Mouse (Mus musculus) testis, adult 2 months (tissue): ENCODE data around the gene Pck1. TPM values are rescaled to one million over a fixed set of nuclear protein-coding genes. Genes with fewer than 3 reads are reported as not detected.
"Not testable (repeated sequence)": the region's sequence is repeated elsewhere in the genome, so short reads cannot be mapped to it uniquely, and the experiment has no call there.

ENCODE experiments used
- H3K27ac ChIP-seq: fragments of 200-500 bp; 2 replicates; pipeline ENCODE4 v1.5.1; 2012; ENCODE audit warnings: low read depth, low read length; ENCODE audit not compliant: control insufficient read depth, insufficient read depth
- H3K27me3 ChIP-seq: fragments of 200-500 bp; 2 replicates; pipeline ENCODE4 v1.6.1; 2012; ENCODE audit warnings: mild to moderate bottlenecking, low read length, moderate library complexity; ENCODE audit not compliant: control insufficient read depth, insufficient read depth
- H3K36me3 ChIP-seq: fragments of 200-500 bp; 2 replicates; pipeline ENCODE4 v1.6.1; 2012; ENCODE audit warnings: mild to moderate bottlenecking, low read length; ENCODE audit not compliant: control insufficient read depth, insufficient read depth
- H3K4me1 ChIP-seq: fragments of 200-500 bp; 2 replicates; pipeline ENCODE4 v1.6.1; 2012; ENCODE audit warnings: low read length; ENCODE audit not compliant: control insufficient read depth, insufficient read depth
- H3K4me3 ChIP-seq: fragments of 200-500 bp; 2 replicates; pipeline ENCODE4 v1.5.1; 2012; ENCODE audit warnings: low read depth, mild to moderate bottlenecking, low read length, moderate library complexity, mixed read lengths; ENCODE audit not compliant: control insufficient read depth
- CTCF ChIP-seq: fragments of 200-500 bp; IDR thresholded peaks from 2 replicates; pipeline ENCODE4 v1.5.1; 2012; ENCODE audit warnings: low read depth, mild to moderate bottlenecking, inconsistent platforms, low read length, moderate library complexity; ENCODE audit not compliant: control insufficient read depth, insufficient read depth, insufficient replicate concordance
- POLR2A ChIP-seq: fragments of 200-500 bp; IDR thresholded peaks from 2 replicates; pipeline ENCODE4 v1.6.1; 2012; ENCODE audit warnings: low read depth, mild to moderate bottlenecking, inconsistent platforms, low read length, moderate library complexity; ENCODE audit not compliant: control insufficient read depth
- polyA plus RNA-seq: library from polyadenylated mRNA; depleted of rRNA; stranded (reverse); fragments of >200 nt; gene quantifications from 2 replicates; pipeline ENCODE4 v1.2.3, GENCODE M21; 2012; rRNA removed

The Pck1 gene
- polyA plus RNA-seq: 0.23 and 0.31 TPM in 2 replicates

DNA sequence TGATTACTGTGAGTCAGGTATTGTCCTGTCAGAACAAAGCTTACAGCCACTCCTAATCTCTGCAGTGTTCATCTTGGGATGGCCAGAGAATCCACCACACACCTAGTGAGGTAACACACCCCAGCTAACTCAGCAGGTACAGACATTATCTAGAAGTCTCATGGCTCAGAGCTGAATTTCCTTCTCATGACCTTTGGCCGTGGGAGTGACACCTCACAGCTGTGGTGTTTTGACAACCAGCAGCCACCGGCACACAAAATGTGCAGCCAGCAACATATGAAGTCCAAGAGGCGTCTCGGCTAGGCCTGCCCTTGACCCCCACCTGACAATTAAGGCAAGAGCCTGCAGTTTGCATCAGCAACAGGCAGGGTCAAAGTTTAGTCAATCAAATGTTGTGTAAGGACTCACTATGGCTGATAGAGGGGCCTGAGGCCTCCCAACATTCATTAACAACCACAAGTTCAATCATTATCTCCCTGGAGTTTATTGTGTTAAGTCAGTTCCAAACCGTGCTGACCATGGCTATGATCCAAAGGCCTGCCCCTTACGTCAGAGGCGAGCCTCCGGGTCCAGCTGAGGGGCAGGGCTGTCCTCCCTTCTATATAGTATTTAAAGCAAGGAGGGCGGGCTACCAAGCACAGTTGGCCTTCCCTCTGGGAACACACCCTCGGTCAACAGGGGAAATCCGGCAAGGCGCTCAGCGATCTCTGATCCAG, at the start of gene Pck1:
Gene Pck1, plus strand, starts transcription at position 613 of the 716 bp plus-strand sequence.
- H3K27ac ChIP-seq: no peak within 1 kb of the TSS
- H3K4me3 ChIP-seq: no peak within 1 kb of the TSS
- TF ChIP-seq POLR2A: no peak
- TF ChIP-seq CTCF: no peak
- no peaks in the 10 kb centered on the region for H3K27me3 ChIP-seq
- no peaks in the 10 kb centered on the region for H3K36me3 ChIP-seq
- no peaks in the 10 kb centered on the region for H3K4me1 ChIP-seq

DNA sequence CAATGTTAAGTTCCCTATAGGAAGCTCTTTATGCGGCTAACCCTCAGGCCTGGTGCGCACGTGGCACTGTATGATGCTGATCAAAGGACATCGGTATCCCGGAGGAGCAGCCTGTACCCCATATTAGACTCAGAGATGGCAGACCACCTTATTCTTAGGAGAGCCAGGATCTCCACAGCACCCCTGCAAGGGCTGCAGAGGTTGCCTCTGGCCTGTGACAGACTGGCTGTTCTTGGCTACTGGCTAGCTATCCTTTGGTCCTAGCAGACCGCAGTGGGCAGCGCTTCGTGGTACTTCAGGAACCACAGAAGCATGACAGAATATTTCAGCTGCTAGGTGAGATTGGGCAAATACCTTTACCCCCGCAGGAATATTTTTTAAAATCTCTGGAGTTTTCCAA, 46.4 kb upstream of the Pck1 start:
- Histone ChIP-seq H3K4me3 (no peak overlapping the region), H3K36me3 (no peaks in the 10 kb centered on the region), H3K4me1 (no peaks in the 10 kb centered on the region), H3K27me3 (no peaks in the 10 kb centered on the region), H3K27ac (no peak overlapping the region)
- no peak for TF ChIP-seq POLR2A
- no peak for TF ChIP-seq CTCF

DNA sequence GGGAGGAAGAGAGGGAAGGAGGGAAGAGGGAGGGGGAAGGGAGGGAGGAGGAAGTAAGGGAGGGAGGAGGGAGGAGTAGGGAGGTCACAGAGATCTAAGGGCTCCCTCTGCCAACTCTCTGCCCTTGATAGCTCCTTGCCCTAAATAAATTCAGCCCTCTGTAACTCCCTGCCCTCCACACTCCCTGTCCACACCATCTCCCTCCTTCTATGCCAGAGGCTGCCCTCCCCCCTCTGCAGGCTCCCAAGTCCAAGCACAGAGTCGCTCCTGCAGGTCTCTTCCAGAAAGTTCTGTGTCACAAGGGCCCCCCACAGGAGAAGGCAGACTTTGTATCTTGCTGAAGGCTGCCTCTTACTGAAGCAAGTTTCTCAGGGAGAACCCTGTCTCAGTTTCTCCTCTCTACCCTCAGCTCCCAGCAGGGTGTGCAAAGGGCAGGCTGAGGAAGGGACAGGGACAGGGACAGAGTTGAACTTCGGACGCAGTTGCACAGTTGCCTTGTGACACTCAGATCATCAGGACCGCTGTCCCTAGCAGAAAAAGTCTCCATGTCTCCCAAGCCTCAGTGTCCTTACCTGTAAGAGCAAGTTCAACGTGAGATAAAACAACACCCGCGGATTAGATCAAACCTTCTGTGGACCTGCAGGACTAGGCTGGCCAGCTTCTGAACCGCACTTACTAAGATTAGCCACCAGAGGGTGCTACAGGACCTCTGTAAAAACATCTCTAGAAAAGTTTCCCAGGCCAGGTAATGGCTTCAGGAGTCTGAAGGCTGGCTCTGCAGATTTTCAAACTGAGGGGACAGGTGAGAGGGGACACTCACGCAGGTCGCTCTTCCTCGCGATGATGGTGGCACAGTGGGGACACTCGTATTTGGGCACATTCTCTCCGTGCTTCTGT, 45.7 kb upstream of the Pck1 start:
- Histone ChIP-seq H3K4me3 (no peak overlapping the region), H3K27ac (no peak overlapping the region), H3K36me3 (no peaks in the 10 kb centered on the region), H3K4me1 (no peaks in the 10 kb centered on the region), H3K27me3 (no peaks in the 10 kb centered on the region)
- TF ChIP-seq POLR2A: no peak
- TF ChIP-seq CTCF: peak; percentile 59; the same call in 1 of the 2 replicates

DNA sequence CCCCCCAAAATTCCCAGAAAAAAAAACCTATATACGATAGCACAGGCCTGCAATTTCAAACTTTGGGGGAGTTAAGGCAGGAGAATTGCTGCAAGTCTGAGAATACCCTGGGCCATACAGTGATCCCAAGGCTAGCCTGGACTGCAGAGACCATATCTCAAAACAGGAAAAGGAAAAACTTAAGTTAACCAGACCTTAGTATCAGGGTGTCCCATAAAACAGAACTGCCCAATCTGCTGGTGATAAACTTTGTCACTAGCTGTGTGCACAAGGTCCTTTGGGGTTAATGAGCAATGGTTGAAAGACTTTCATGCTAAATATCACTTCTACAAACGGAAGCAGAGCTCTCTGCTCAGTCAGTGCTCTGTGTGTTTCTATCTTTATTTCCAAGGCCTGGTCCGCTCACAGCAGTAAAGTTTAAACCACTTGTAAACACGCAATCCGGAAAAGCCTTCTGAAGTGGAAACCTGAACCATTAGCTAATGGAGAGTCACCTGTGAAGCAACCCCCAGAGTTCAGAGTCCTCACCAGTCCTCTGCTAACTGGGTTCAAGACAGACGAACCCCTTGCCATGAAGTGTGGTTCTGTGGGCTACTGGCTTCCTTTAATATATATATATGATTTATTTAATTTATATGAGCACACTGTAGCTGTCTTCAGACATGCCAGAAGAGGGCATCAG, 44.2 kb upstream of the Pck1 start:
- TF ChIP-seq POLR2A: no peak
- no peak for TF ChIP-seq CTCF
- H3K4me1 ChIP-seq: no peaks in the 10 kb centered on the region
- H3K27ac ChIP-seq: no peak overlapping the region
- H3K36me3 ChIP-seq: no peaks in the 10 kb centered on the region
- no peaks in the 10 kb centered on the region for H3K27me3 ChIP-seq
- no peak overlapping the region for H3K4me3 ChIP-seq

DNA sequence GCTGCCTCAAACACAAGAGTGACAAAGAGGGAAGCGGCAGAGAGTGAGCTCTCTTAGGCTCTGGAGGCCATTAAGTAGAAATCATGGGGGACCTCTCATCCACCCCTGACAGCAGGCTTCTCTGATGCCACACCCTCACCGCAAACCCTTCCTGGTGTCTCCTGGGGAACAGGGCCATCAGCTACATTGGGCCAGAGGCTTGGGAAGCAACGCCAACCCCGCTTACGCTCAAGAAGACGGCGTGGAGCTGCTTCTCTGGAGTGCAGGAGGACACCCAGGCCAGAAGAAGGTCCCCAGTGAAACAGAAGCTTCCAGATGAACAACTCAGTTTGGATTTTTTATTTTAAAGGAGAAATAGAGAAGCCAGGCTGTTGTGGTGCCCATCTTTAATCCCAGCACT, 43.3 kb upstream of the Pck1 start:
- Histone ChIP-seq H3K4me3 (no peak overlapping the region), H3K36me3 (no peaks in the 10 kb centered on the region), H3K4me1 (no peaks in the 10 kb centered on the region), H3K27ac (no peak overlapping the region), H3K27me3 (no peaks in the 10 kb centered on the region)
- TF ChIP-seq CTCF (no peak), POLR2A (no peak)

- Histone ChIP-seq H3K36me3 (no peaks in the 10 kb centered on the region), H3K4me3 (no peak overlapping the region), H3K4me1 (no peaks in the 10 kb centered on the region), H3K27ac (no peak overlapping the region), H3K27me3 (no peaks in the 10 kb centered on the region)
- no peak for TF ChIP-seq CTCF
- TF ChIP-seq POLR2A: no peak
Measured at GRCm38 (mm10) chr2:173110571-173110970, 42.3 kb upstream of the Pck1 start.

- not testable (repeated sequence) for H3K27me3 ChIP-seq, H3K27ac ChIP-seq
- TF ChIP-seq CTCF: peak; percentile 72
Measured at GRCm38 (mm10) chr2:173113796-173114195, 39.1 kb upstream of the Pck1 start.

More at GRCm38 (mm10) chr2:173113796-173114195, 39.1 kb upstream of the Pck1 start:
- not testable (repeated sequence) for H3K4me1 ChIP-seq, H3K36me3 ChIP-seq, H3K4me3 ChIP-seq
